ENCODE assay signal across 7 mouse cellular contexts in genomic region chr9:4259841-4260745, GRCm38 (mm10). TPM values are rescaled to one million over a fixed set of nuclear protein-coding genes. Genes with fewer than 3 reads are reported as not detected.
DNase-seq lines count a peak whose midpoint lies in the region; ATAC-seq lines count a peak whose summit lies in the region.

No protein-coding gene starts in this region.

- H3K4me1 ChIP-seq in hindbrain, embryonic 15.5 days (replicated peaks), result no peaks in the 10 kb centered on the region
- no peaks in the 10 kb centered on the region for H3K4me1 ChIP-seq in midbrain, embryonic 13.5 days (replicated peaks)

- no peaks in the 10 kb centered on the region for H3K36me3 ChIP-seq in hindbrain, embryonic 15.5 days
- no peaks in the 10 kb centered on the region for H3K36me3 ChIP-seq in midbrain, embryonic 13.5 days

- H3K9me3 ChIP-seq in hindbrain, embryonic 15.5 days, result 0 out of 2 replicates have a peak, but pooled peaks cover 10% of the 10 kb centered on the region
- peaks cover 15% of the 10 kb centered on the region; the same call in 1 of the 2 replicates for H3K9me3 ChIP-seq in midbrain, embryonic 13.5 days

- no peaks in the 10 kb centered on the region for H3K27me3 ChIP-seq in hindbrain, embryonic 15.5 days
- no peaks in the 10 kb centered on the region for H3K27me3 ChIP-seq in midbrain, embryonic 13.5 days

- intact Hi-C loops in left cerebral cortex, postnatal 4 days (cut with DNase I), result no loop called here
- intact Hi-C loops in left cerebral cortex, postnatal 14 days (cut with DNase I), result no loop called here

- WGBS in hindbrain, embryonic 15.5 days, result 57% methylated on average over 65 of the region's 65 CpGs
- WGBS in midbrain, embryonic 13.5 days, result 49% methylated on average over 65 of the region's 65 CpGs

- H3K4me3 ChIP-seq in hindbrain, embryonic 15.5 days, result peak overlapping the region; percentile 32
- H3K4me3 ChIP-seq in midbrain, embryonic 13.5 days (replicated peaks), result peak overlapping the region; percentile 26

- H3K9ac ChIP-seq in hindbrain, embryonic 15.5 days, result no peak overlapping the region
- H3K9ac ChIP-seq in midbrain, embryonic 13.5 days (replicated peaks), result no peak overlapping the region

- peak; percentile 71; the same call in 1 of the 2 replicates for ATAC-seq in hindbrain, embryonic 15.5 days (ENCODE audit: low FRiP score, low read depth)
- ATAC-seq in midbrain, embryonic 13.5 days, result peak; percentile 73

- H3K27ac ChIP-seq in hindbrain, embryonic 15.5 days (replicated peaks), result no peak overlapping the region
- no peak overlapping the region for H3K27ac ChIP-seq in midbrain, embryonic 13.5 days

- DNase-seq in left cerebral cortex, postnatal 4 days, result peak; percentile 39
- DNase-seq in left cerebral cortex, postnatal 14 days (ENCODE audit: low spot score in 2 of 2), result no peak
- DNase-seq in R1 (ENCODE audit: low read depth, low spot score), result peak; percentile 80
- DNase-seq in embryo, embryonic 10.5 days (ENCODE audit: low spot score), result peak; percentile 68
- no peak for DNase-seq in frontal cortex, adult 2 months (ENCODE audit: extremely low spot score in 1 of 2, low spot score in 1 of 2)

- H3K4me2 ChIP-seq in hindbrain, embryonic 15.5 days, result peak overlapping the region; percentile 35
- H3K4me2 ChIP-seq in midbrain, embryonic 13.5 days (replicated peaks), result no peak overlapping the region; the same call in 1 of the 2 replicates

RNA-seq across cellular contexts. Expression of gene Aasdhppt, which starts 49.2 kb away (rescaled TPM):
- 10 to 100 TPM; 25.1 to 26.9 TPM for total RNA-seq in left cerebral cortex, postnatal 4 days (2021)
- 10 to 100 TPM; 23.5 to 24.9 TPM for total RNA-seq in left cerebral cortex, postnatal 14 days (2021)
- 30.1 and 30.7 TPM in 2 replicates for polyA plus RNA-seq in hindbrain, embryonic 15.5 days (2015; fragmentation: Nextera tagmentation; extraction: Ambion mirVana)
- 30.2 and 34.8 TPM in 2 replicates for polyA plus RNA-seq in midbrain, embryonic 13.5 days (2015; fragmentation: Nextera tagmentation; extraction: Ambion mirVana)
- 12.3 and 13.5 TPM in 2 replicates for polyA plus RNA-seq in frontal cortex, adult 2 months (2012; rRNA removed)

RNA-seq across cellular contexts. Expression of gene Kbtbd3, which starts 49.5 kb away (rescaled TPM):
- 10 to 100 TPM in 1 of 2 experiments, 1 to 10 TPM in 1; 8.0 to 10.5 TPM for total RNA-seq in left cerebral cortex, postnatal 4 days (2021)
- 10 to 100 TPM in 1 of 2 experiments, 1 to 10 TPM in 1; 9.7 to 10.1 TPM for total RNA-seq in left cerebral cortex, postnatal 14 days (2021)
- 11.4 and 12.7 TPM in 2 replicates for polyA plus RNA-seq in hindbrain, embryonic 15.5 days (2015; fragmentation: Nextera tagmentation; extraction: Ambion mirVana)
- polyA plus RNA-seq in midbrain, embryonic 13.5 days (2015; fragmentation: Nextera tagmentation; extraction: Ambion mirVana), result 10.4 and 10.8 TPM in 2 replicates
- polyA plus RNA-seq in frontal cortex, adult 2 months (2012; rRNA removed), result 5.0 and 5.1 TPM in 2 replicates

Comparison
In these comparisons a context has a peak if more than half of its experiments do, and no peak if none do; other contexts are left out.
1. DNase-seq: peak in left cerebral cortex, postnatal 4 days (single experiment), R1 (single experiment) and embryo, embryonic 10.5 days (single experiment); none in left cerebral cortex, postnatal 14 days (0 of 2) and frontal cortex, adult 2 months (0 of 2).